Mouse (Mus musculus) spleen, postnatal 36 days (tissue): ENCODE results near the gene Sspo.

Source experiments
- DNase-seq, 2 experiments: peaks; one replicate each; pipeline ENCODE4 v3.0.0; 2022; ENCODE audit warnings: low spot score in 2 of 2, mixed read lengths in 1 of 2

Gene Sspo

GRCm38 (mm10) chr6:48539860-48540259 lies 91.8 kb downstream of the Sspo start:
- DNase-seq: no peak

- no peak for DNase-seq
Measured at GRCm38 (mm10) chr6:48540721-48541120, 92.7 kb downstream of the Sspo start.

- no peak for DNase-seq
Measured at GRCm38 (mm10) chr6:48541560-48542450, 93.8 kb downstream of the Sspo start.

- DNase-seq: no peak
Measured at GRCm38 (mm10) chr6:48542631-48543030, 94.6 kb downstream of the Sspo start.

GRCm38 (mm10) chr6:48545251-48545650 lies 97.2 kb downstream of the Sspo start:
- no peak for DNase-seq

- peak in 1 of 2 experiments; percentile 26 for DNase-seq
Measured at GRCm38 (mm10) chr6:48546271-48546670, 98.2 kb downstream of the Sspo start.

- DNase-seq: no peak
Measured at GRCm38 (mm10) chr6:48546858-48547257, 98.8 kb downstream of the Sspo start.

GRCm38 (mm10) chr6:48548314-48548713 lies 100.3 kb downstream of the Sspo start:
- DNase-seq: no peak
